Mouse (Mus musculus) heart, postnatal 0 days (tissue): ENCODE results near the gene Zfp955a. TPM values are rescaled to one million over a fixed set of nuclear protein-coding genes. Genes with fewer than 3 reads are reported as not detected.
"Not testable (repeated sequence)": the region's sequence is repeated elsewhere in the genome, so short reads cannot be mapped to it uniquely, and the experiment has no call there.

Source experiments
- ATAC-seq: fragments of 200-750 bp; cut with Nextera tagmentation; 2 replicates; pipeline ENCODE4 v1.8.0; 2017; ENCODE audit warnings: low read depth, moderate number of reproducible peaks, moderate library complexity; ENCODE audit not compliant: insufficient read depth
- DNase-seq: peaks from one replicate; pipeline ENCODE4 v3.0.0-alpha.2; 2016; ENCODE audit warnings: low spot score
- H3K27ac ChIP-seq: fragments of 300-500 bp; sonication (generic); 2 replicates; pipeline ENCODE4 v1.5.1; 2014; ENCODE audit warnings: low read depth, mild to moderate bottlenecking
- H3K27me3 ChIP-seq: fragments of 300-500 bp; sonication (generic); 2 replicates; pipeline ENCODE4 v1.6.1; 2014; ENCODE audit warnings: low read length, mixed read lengths; ENCODE audit not compliant: control insufficient read depth, insufficient read depth
- H3K36me3 ChIP-seq: fragments of 300-500 bp; sonication (generic); replicated peaks from 2 replicates; pipeline ENCODE4 v1.6.1; 2014; ENCODE audit warnings: low read length, mixed read lengths; ENCODE audit not compliant: control insufficient read depth, insufficient read depth
- H3K4me1 ChIP-seq: fragments of 300-500 bp; sonication (generic); 2 replicates; pipeline ENCODE4 v1.6.1; 2014; ENCODE audit warnings: antibody characterized with exemption; ENCODE audit not compliant: control insufficient read depth, insufficient read depth
- H3K4me2 ChIP-seq: fragments of 300-500 bp; sonication (generic); 2 replicates; pipeline ENCODE4 v1.6.1; 2014; ENCODE audit warnings: low read depth, mild to moderate bottlenecking, low read length, moderate library complexity
- H3K4me3 ChIP-seq: fragments of 300-500 bp; sonication (generic); 2 replicates; pipeline ENCODE4 v1.5.1; 2014; ENCODE audit warnings: low read depth, low read length
- H3K9ac ChIP-seq: fragments of 300-500 bp; sonication (generic); replicated peaks from 2 replicates; pipeline ENCODE4 v1.6.1; 2014; ENCODE audit warnings: low read depth, low read length, mixed read lengths
- H3K9me3 ChIP-seq: fragments of 300-500 bp; sonication (generic); replicated peaks from 2 replicates; pipeline ENCODE4 v1.6.1; 2016; ENCODE audit warnings: low read length; ENCODE audit not compliant: control insufficient read depth
- CTCF ChIP-seq: IDR thresholded peaks from 2 replicates; pipeline ENCODE4 v1.5.1; 2016; ENCODE audit warnings: antibody characterized with exemption, control low read depth, low read depth
- EP300 ChIP-seq: IDR thresholded peaks from 2 replicates; pipeline ENCODE4 v1.6.1; 2016; ENCODE audit warnings: antibody characterized with exemption, low read depth
- WGBS: fragments of 180-500 bp; shearing (Covaris S2); extraction: QIAGEN DNeasy Blood & Tissue Kit; methylation state at CpG from one replicate; pipeline ENCODE4 v1.1.7; 2014; 5-methylcytosine and 5-hydroxymethylcytosine counted together
- polyA plus RNA-seq: library from polyadenylated mRNA; unstranded; fragments of >200 nt; fragmentation: Nextera tagmentation; extraction: Ambion mirVana; gene quantifications from 2 replicates; pipeline ENCODE4 v1.2.1, GENCODE M21; 2015
- total RNA-seq: library from RNA; depleted of rRNA; stranded (reverse); fragments of >200 nt; gene quantifications from 2 replicates; pipeline ENCODE4 v1.2.3, GENCODE M21; 2014; ENCODE audit warnings: low replicate concordance; rRNA removed

Zfp955a gene
- total RNA-seq (6.8 and 9.4 TPM in 2 replicates), polyA plus RNA-seq (12.0 and 13.0 TPM in 2 replicates)

DNA sequence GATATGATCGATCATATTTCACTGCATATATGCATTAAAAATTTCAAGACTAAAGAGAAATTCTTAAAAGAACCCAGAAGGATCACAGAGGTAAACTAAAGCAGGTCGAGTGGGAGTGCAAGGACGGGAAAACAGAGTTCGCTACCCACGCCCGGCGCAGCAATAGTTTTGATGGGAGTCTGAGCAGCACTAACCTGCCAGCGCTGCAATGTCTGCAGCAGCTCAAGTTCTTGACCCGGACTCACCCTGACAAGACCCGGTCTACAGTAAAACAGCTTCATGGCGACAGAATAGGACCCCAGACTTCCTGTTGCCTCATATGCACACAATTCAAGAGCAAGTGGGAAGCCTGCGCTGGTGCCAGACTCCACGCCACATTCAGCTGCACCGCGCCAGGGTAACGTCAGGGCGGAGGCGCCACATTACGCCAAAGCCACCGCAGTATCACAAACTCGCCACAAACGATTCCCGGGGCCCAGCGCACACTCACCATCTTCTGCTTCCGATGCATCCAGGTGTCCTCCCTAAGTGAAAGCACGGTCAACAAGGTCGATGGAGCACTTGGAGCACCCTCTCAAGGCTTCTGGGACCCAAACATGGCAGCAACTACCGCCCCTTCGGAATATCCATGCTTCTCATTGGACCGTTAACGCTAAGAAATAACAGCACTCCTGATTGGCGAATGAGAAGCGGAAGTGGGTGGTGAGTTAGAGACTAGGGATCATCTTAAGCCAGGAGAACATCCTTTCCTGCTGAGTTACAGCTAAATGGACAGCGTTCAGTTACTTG, at the start of gene Zfp955a:
TSS of gene Zfp955a (minus strand) at position 616 of the 789 bp plus-strand sequence.
- not testable (repeated sequence) for H3K9ac ChIP-seq, H3K9me3 ChIP-seq, H3K4me3 ChIP-seq, DNase-seq, H3K36me3 ChIP-seq, H3K27ac ChIP-seq, H3K4me1 ChIP-seq, H3K4me2 ChIP-seq, H3K27me3 ChIP-seq
- ATAC-seq, result peak; percentile 100
- 26% methylated on average over 1 of the region's 34 CpGs for WGBS

DNA sequence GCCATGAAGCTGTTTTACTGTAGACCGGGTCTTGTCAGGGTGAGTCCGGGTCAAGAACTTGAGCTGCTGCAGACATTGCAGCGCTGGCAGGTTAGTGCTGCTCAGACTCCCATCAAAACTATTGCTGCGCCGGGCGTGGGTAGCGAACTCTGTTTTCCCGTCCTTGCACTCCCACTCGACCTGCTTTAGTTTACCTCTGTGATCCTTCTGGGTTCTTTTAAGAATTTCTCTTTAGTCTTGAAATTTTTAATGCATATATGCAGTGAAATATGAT, 34.9 kb upstream of the Zfp955a start:
- ATAC-seq, H3K27me3 ChIP-seq, H3K9ac ChIP-seq, H3K4me1 ChIP-seq, H3K4me2 ChIP-seq, H3K36me3 ChIP-seq, H3K4me3 ChIP-seq, H3K27ac ChIP-seq, DNase-seq, H3K9me3 ChIP-seq: not testable (repeated sequence)
- WGBS, result no CpG with 5 or more reads among the region's 9 CpGs

DNA sequence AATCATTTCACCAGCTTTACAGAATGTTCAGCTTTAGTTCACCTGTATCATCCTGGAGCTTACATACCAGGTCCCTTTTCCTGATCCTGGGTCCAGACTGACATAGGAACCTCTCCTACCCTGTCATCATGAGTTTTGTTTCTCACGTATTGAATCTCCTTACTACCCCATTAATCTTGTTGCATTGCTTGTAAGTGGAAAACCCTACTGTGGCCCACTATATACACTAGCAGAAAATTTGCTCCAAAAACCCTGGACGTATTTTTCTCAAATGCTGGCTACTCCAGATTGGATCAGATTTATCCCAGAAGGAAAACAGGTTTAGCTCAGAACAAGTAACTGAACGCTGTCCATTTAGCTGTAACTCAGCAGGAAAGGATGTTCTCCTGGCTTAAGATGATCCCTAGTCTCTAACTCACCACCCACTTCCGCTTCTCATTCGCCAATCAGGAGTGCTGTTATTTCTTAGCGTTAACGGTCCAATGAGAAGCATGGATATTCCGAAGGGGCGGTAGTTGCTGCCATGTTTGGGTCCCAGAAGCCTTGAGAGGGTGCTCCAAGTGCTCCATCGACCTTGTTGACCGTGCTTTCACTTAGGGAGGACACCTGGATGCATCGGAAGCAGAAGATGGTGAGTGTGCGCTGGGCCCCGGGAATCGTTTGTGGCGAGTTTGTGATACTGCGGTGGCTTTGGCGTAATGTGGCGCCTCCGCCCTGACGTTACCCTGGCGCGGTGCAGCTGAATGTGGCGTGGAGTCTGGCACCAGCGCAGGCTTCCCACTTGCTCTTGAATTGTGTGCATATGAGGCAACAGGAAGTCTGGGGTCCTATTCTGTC, 34.3 kb upstream of the Zfp955a start, which contains the start of gene Zfp955b:
TSS of gene Zfp955b (plus strand) at position 506 of the 837 bp plus-strand sequence.
- H3K9ac ChIP-seq, H3K27ac ChIP-seq, H3K4me2 ChIP-seq, DNase-seq, H3K9me3 ChIP-seq, H3K4me1 ChIP-seq, H3K36me3 ChIP-seq, H3K4me3 ChIP-seq, H3K27me3 ChIP-seq: not testable (repeated sequence)
- no CpG with 5 or more reads among the region's 25 CpGs for WGBS
- peak; percentile 99 for ATAC-seq

DNA sequence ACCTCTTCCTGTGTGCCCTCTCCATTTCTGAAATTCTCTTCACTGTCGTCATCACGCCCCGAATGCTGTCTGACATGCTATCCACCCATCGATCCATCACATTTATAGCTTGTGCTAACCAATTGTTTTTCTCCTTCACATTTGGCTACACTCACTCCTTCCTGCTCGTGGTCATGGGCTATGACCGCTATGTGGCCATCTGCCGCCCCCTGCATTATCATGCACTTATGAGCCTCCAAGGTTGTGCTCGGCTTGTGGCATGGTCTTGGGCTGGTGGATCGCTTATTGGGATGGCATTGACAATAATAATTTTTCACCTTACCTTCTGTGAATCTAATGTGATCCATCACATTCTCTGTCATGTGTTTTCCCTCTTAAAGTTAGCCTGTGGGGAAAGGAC, 14.0 kb upstream of the Zfp955a start:
- TF ChIP-seq EP300 (no peak), CTCF (no peak)
- Histone ChIP-seq H3K9ac (no peak overlapping the region), H3K27ac (no peak overlapping the region), H3K27me3 (no peaks in the 10 kb centered on the region), H3K36me3 (no peaks in the 10 kb centered on the region), H3K4me2 (no peak overlapping the region), H3K4me1 (no peaks in the 10 kb centered on the region), H3K4me3 (no peak overlapping the region), H3K9me3 (no peaks in the 10 kb centered on the region)
- ATAC-seq (no peak), DNase-seq (no peak)
- 77% methylated on average over 9 of the region's 9 CpGs for WGBS

DNA sequence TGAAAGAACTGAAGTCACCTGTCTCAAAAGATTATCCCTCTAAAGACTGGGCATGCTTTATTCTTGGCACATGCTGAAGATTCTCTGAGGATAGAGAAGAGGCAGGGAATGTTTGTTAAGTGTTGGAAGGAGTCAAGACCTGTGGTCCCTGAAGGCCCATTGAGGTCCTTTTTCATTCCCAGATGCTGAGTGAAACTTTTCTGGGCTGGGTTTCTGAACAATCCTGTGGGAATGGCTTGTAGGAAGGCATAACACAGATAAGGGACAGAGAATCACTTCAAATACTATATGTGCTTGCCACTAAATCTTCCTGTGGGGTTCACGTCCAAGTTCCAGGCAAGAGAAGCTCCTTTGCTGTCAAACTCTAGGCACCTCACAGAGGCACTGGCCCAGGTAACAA, 9.4 kb upstream of the Zfp955a start, which contains the start of gene Olfr63:
TSS of gene Olfr63 (plus strand) at position 301 of the 400 bp plus-strand sequence.
- no peaks in the 10 kb centered on the region for H3K27me3 ChIP-seq
- no peak within 1 kb of the TSS for H3K4me2 ChIP-seq
- H3K4me1 ChIP-seq, result no peaks in the 10 kb centered on the region
- H3K27ac ChIP-seq, result no peak within 1 kb of the TSS
- ATAC-seq, result no peak
- no peaks in the 10 kb centered on the region for H3K9me3 ChIP-seq
- DNase-seq, result no peak
- no peak within 1 kb of the TSS for H3K9ac ChIP-seq
- H3K36me3 ChIP-seq, result no peaks in the 10 kb centered on the region
- H3K4me3 ChIP-seq, result no peak within 1 kb of the TSS
- WGBS, result 59% methylated on average over 1 of the region's 1 CpGs
- no peak for TF ChIP-seq EP300
- TF ChIP-seq CTCF, result no peak

DNA sequence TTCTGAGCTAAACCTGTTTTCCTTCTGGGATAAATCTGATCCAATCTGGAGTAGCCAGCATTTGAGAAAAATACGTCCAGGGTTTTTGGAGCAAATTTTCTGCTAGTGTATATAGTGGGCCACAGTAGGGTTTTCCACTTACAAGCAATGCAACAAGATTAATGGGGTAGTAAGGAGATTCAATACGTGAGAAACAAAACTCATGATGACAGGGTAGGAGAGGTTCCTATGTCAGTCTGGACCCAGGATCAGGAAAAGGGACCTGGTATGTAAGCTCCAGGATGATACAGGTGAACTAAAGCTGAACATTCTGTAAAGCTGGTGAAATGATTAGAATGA, 343 bp upstream of the Zfp955a start:
- H3K36me3 ChIP-seq, H3K27ac ChIP-seq, H3K9me3 ChIP-seq, H3K4me1 ChIP-seq, H3K4me3 ChIP-seq, ATAC-seq, H3K9ac ChIP-seq, H3K27me3 ChIP-seq, H3K4me2 ChIP-seq, DNase-seq: not testable (repeated sequence)
- WGBS, result no CpG with 5 or more reads among the region's 2 CpGs

DNA sequence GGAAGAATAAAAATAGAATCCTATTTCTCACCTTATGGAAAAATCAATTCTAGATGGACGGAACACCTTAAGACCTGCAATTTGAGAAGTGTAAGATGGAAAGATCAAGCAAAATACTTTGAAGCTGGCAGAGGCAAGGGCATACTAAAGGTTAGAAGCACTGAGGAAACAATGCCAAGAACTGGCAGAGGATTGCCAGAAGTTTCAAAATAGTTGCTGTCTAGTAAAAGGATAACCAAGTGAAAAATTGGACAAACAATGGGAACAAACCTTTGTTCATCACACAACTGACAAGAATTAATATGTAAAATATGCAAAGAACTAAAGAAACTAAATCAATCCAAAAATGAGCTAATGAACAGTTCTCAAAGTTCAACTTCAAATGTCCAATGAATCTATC, 18.3 kb downstream of the Zfp955a start:
- 84% methylated on average over 1 of the region's 1 CpGs for WGBS
- H3K9me3 ChIP-seq, H3K9ac ChIP-seq, H3K27me3 ChIP-seq, DNase-seq, H3K27ac ChIP-seq, H3K4me1 ChIP-seq, ATAC-seq, H3K4me2 ChIP-seq, H3K4me3 ChIP-seq: not testable (repeated sequence)
- H3K36me3 ChIP-seq, result peaks cover 14% of the 10 kb centered on the region
